Mouse (Mus musculus): ENCODE measurements at regions not wholly inside any gene's neighbourhood (a gene's known extent, or its start where the extent isn't known, plus 50 kb on each side); places are given as distances from the start of the nearest gene placed in this dataset.

GRCm38 (mm10) chr16:89679438-89679837, 108.5 kb upstream of the Krtap11-1 start:
- TF ChIP-seq POLR2A (IDR thresholded peaks at IDR 0.05; ENCODE audit: control insufficient read depth, low read depth, low read length) (no peak), CTCF (IDR thresholded peaks at IDR 0.05; ENCODE audit: control insufficient read depth, insufficient read depth, insufficient replicate concordance, low read depth, low read length) (no peak)

All from testis, adult 2 months (tissue).